In genomic region chr4:142392924-142393323, GRCm38 (mm10) we compare ENCODE assay signal across 10 mouse cellular contexts.
DNase-seq lines count a peak whose midpoint lies in the region; ATAC-seq and TF ChIP-seq lines count a peak whose summit lies in the region.
"Had no signal": no experiment of that assay in that cellular context is flagged by ENCODE, and none has a peak within 500 bp of the region (broad histone marks: within the 10 kb centered on the region; RNA-seq: fewer than 3 reads in every experiment).

No protein-coding gene starts in this region.

- DNase-seq in gastrocnemius, adult 2 months, result peak; percentile 39
- no peak for DNase-seq in gastrocnemius, postnatal 25 days
- peak; percentile 12 for DNase-seq in urinary bladder, postnatal 14 days (ENCODE audit: low spot score)
- no peak for DNase-seq in urinary bladder, adult 2 months (ENCODE audit: low spot score)
- peak; percentile 55 for DNase-seq in forelimb bud, embryonic 11.5 days (ENCODE audit: low read depth, low spot score)
- peak; percentile 36 for DNase-seq in layer of hippocampus, adult 9-11 months
- DNase-seq in neural tube, embryonic 11.5 days (ENCODE audit: low spot score), result peak; percentile 36
- no peak for DNase-seq in spleen, postnatal 4 days (ENCODE audit: low spot score in 2 of 2)

- H3K36me3 ChIP-seq in neural tube, embryonic 11.5 days (ENCODE audit: control insufficient read depth, insufficient read depth, low read length), result no peaks in the 10 kb centered on the region
- H3K36me3 ChIP-seq: midbrain, embryonic 12.5 days had no signal

- 49% methylated on average over 2 of the region's 2 CpGs for WGBS in neural tube, embryonic 11.5 days

- intact Hi-C loops in gastrocnemius, adult 2 months (cut with DNase I), result no loop called here

- TF ChIP-seq CTCF in gastrocnemius, adult 2 months (IDR thresholded peaks at IDR 0.05), result peak; percentile 78

- H3K4me2 ChIP-seq in neural tube, embryonic 11.5 days (ENCODE audit: low read depth), result no peak overlapping the region
- H3K4me2 ChIP-seq: midbrain, embryonic 12.5 days had no signal

- no peaks in the 10 kb centered on the region for H3K27me3 ChIP-seq in neural tube, embryonic 11.5 days (ENCODE audit: control insufficient read depth, insufficient read depth, low read length)
- H3K27me3 ChIP-seq: CH12.LX; midbrain, embryonic 12.5 days had no signal

- H3K27ac ChIP-seq in gastrocnemius, adult 2 months, result no peak overlapping the region
- no peak overlapping the region for H3K27ac ChIP-seq in neural tube, embryonic 11.5 days (ENCODE audit: low read depth, low read length)
- H3K27ac ChIP-seq: midbrain, embryonic 12.5 days had no signal

- H3K4me3 ChIP-seq in gastrocnemius, adult 2 months, result no peak overlapping the region
- no peak overlapping the region for H3K4me3 ChIP-seq in neural tube, embryonic 11.5 days (ENCODE audit: low read depth, low read length)
- H3K4me3 ChIP-seq: midbrain, embryonic 12.5 days had no signal

- H3K9me3 ChIP-seq in neural tube, embryonic 11.5 days (ENCODE audit: control insufficient read depth, low read length), result no peaks in the 10 kb centered on the region

- no peaks in the 10 kb centered on the region for H3K4me1 ChIP-seq in neural tube, embryonic 11.5 days (ENCODE audit: control insufficient read depth, insufficient read depth, low read length)

- ATAC-seq in neural tube, embryonic 11.5 days (ENCODE audit: insufficient read depth, low FRiP score, low TSS enrichment), result no peak

- H3K9ac ChIP-seq in neural tube, embryonic 11.5 days (ENCODE audit: low read length), result no peak overlapping the region
- H3K9ac ChIP-seq: midbrain, embryonic 12.5 days had no signal

Comparison
In these comparisons a context has a peak if more than half of its experiments do, and no peak if none do; other contexts are left out.
1. DNase-seq: peak in gastrocnemius, adult 2 months (single experiment), urinary bladder, postnatal 14 days (single experiment), forelimb bud, embryonic 11.5 days (single experiment), layer of hippocampus, adult 9-11 months (single experiment) and neural tube, embryonic 11.5 days (single experiment); none in gastrocnemius, postnatal 25 days (single experiment), urinary bladder, adult 2 months (single experiment) and spleen, postnatal 4 days (0 of 2).